Mouse (Mus musculus): Measurements from ENCODE around the gene Rasgrp3.

- TF ChIP-seq POLR2A (IDR thresholded peaks at IDR 0.05; ENCODE audit: borderline replicate concordance, low read depth, low read length) (no peak), CTCF (IDR thresholded peaks at IDR 0.05; ENCODE audit: low read depth, low read length) (no peak)
These were observed 85.6 kb downstream of the Rasgrp3 start for GRCm38 (mm10) chr17:75521236-75521842.
